13 mouse cellular contexts compared by ENCODE assay signal in genomic region chr17:51462137-51462880, GRCm38 (mm10).
DNase-seq lines count a peak whose midpoint lies in the region; ATAC-seq and TF ChIP-seq lines count a peak whose summit lies in the region.
"Had no signal": no experiment of that assay in that cellular context is flagged by ENCODE, and none has a peak within 500 bp of the region (broad histone marks: within the 10 kb centered on the region; RNA-seq: fewer than 3 reads in every experiment).

No protein-coding gene starts in this region.

- no peak overlapping the region for H3K27ac ChIP-seq in hindbrain, embryonic 10.5 days
- H3K27ac ChIP-seq in midbrain, embryonic 14.5 days (replicated peaks; ENCODE audit: low read depth, low read length), result no peak overlapping the region
- H3K27ac ChIP-seq: embryonic facial prominence, embryonic 12.5 days; liver, embryonic 14.5 days; macrophage had no signal

- H3K9me3 ChIP-seq in hindbrain, embryonic 10.5 days, result 0 out of 2 replicates have a peak, but pooled peaks cover 5% of the 10 kb centered on the region
- H3K9me3 ChIP-seq in midbrain, embryonic 14.5 days (ENCODE audit: control insufficient read depth, low read length), result no peaks in the 10 kb centered on the region
- H3K9me3 ChIP-seq: embryonic facial prominence, embryonic 12.5 days had no signal

- H3K36me3 ChIP-seq in hindbrain, embryonic 10.5 days, result no peaks in the 10 kb centered on the region
- H3K36me3 ChIP-seq in midbrain, embryonic 14.5 days (ENCODE audit: control insufficient read depth, insufficient read depth, low read length), result no peaks in the 10 kb centered on the region
- H3K36me3 ChIP-seq: embryonic facial prominence, embryonic 12.5 days had no signal

- DNase-seq in R1 (ENCODE audit: low read depth, low spot score), result peak; percentile 88
- peak; percentile 36 for DNase-seq in brain, embryonic 14.5 days (ENCODE audit: low read depth)
- DNase-seq in hindbrain, embryonic 10.5 days (ENCODE audit: low spot score), result peak; percentile 4
- DNase-seq in midbrain, embryonic 14.5 days, result no peak
- no peak for DNase-seq in kidney, adult 8-10 months
- no peak for DNase-seq in lung, postnatal 25 days (ENCODE audit: low spot score)
- no peak for DNase-seq in cerebellum, postnatal 25 days
- DNase-seq: cerebellum, adult 18-20 months; heart, adult 18-20 months; right cerebral cortex, postnatal 25 days had no signal

- ATAC-seq in midbrain, embryonic 14.5 days (ENCODE audit: low FRiP score, low TSS enrichment), result 0 out of 2 replicates have a peak, but pooled peaks have one; percentile 24

- peaks cover 16% of the 10 kb centered on the region for H3K4me1 ChIP-seq in hindbrain, embryonic 10.5 days (replicated peaks)
- 0 out of 2 replicates have a peak, but pooled peaks cover 6% of the 10 kb centered on the region for H3K4me1 ChIP-seq in midbrain, embryonic 14.5 days (ENCODE audit: control insufficient read depth, insufficient read depth, low read length)
- H3K4me1 ChIP-seq: embryonic facial prominence, embryonic 12.5 days had no signal

- TF ChIP-seq POLR2A in brain, embryonic 14.5 days (IDR thresholded peaks at IDR 0.05; ENCODE audit: borderline replicate concordance, extremely low read depth, insufficient read depth, insufficient read length, poor library complexity, severe bottlenecking), result no peak

- H3K27me3 ChIP-seq in hindbrain, embryonic 10.5 days (ENCODE audit: insufficient read depth, poor library complexity, severe bottlenecking), result no peaks in the 10 kb centered on the region
- H3K27me3 ChIP-seq in midbrain, embryonic 14.5 days (ENCODE audit: control insufficient read depth, insufficient read depth, low read length), result no peaks in the 10 kb centered on the region
- H3K27me3 ChIP-seq: embryonic facial prominence, embryonic 12.5 days had no signal

- WGBS in hindbrain, embryonic 10.5 days, result 29% methylated on average over 5 of the region's 5 CpGs
- 24% methylated on average over 5 of the region's 5 CpGs for WGBS in midbrain, embryonic 14.5 days

- no peak for TF ChIP-seq CTCF in brain, embryonic 14.5 days (IDR thresholded peaks at IDR 0.05; ENCODE audit: borderline replicate concordance, extremely low read depth, insufficient read depth, insufficient read length)

- peak overlapping the region; percentile 35 for H3K4me3 ChIP-seq in hindbrain, embryonic 10.5 days
- no peak overlapping the region for H3K4me3 ChIP-seq in midbrain, embryonic 14.5 days (replicated peaks; ENCODE audit: low read depth, low read length)
- H3K4me3 ChIP-seq: embryonic facial prominence, embryonic 12.5 days had no signal

- H3K9ac ChIP-seq in midbrain, embryonic 14.5 days (replicated peaks; ENCODE audit: low read length), result no peak overlapping the region
- H3K9ac ChIP-seq: embryonic facial prominence, embryonic 12.5 days; liver, embryonic 14.5 days had no signal

- H3K4me2 ChIP-seq in midbrain, embryonic 14.5 days (ENCODE audit: low read length), result peak overlapping the region; percentile 36

Comparison
In these comparisons a context has a peak if more than half of its experiments do, and no peak if none do; other contexts are left out.
1. DNase-seq: peak in R1 (single experiment), brain, embryonic 14.5 days (single experiment) and hindbrain, embryonic 10.5 days (single experiment); none in midbrain, embryonic 14.5 days (single experiment), kidney, adult 8-10 months (0 of 2), lung, postnatal 25 days (single experiment) and cerebellum, postnatal 25 days (0 of 2).